Mouse (Mus musculus) cerebellum, adult 2 months (tissue): ENCODE measurements at regions not wholly inside any gene's neighbourhood (a gene's known extent, or its start where the extent isn't known, plus 50 kb on each side); places are given as distances from the start of the nearest gene placed in this dataset.

ENCODE experiments used
- DNase-seq, 2 experiments: peaks; one replicate each; pipeline ENCODE4 v3.0.0; 2021
- H3K27ac ChIP-seq: fragments of 200-500 bp; 2 replicates; pipeline ENCODE4 v1.5.1; 2012; ENCODE audit warnings: low read length, control low read depth, inconsistent platforms; ENCODE audit not compliant: insufficient read depth
- H3K27me3 ChIP-seq: fragments of 200-500 bp; 2 replicates; pipeline ENCODE4 v1.6.1; 2012; ENCODE audit warnings: inconsistent platforms, mild to moderate bottlenecking, low read length, moderate library complexity; ENCODE audit not compliant: control insufficient read depth, insufficient read depth
- H3K4me1 ChIP-seq: fragments of 200-500 bp; 2 replicates; pipeline ENCODE4 v1.6.1; 2011; ENCODE audit warnings: low read length; ENCODE audit not compliant: control insufficient read depth, insufficient read depth
- H3K4me3 ChIP-seq: fragments of 200-500 bp; replicated peaks from 2 replicates; pipeline ENCODE3; 2011; ENCODE audit warnings: mild to moderate bottlenecking, low read depth, low read length, control low read depth; ENCODE audit not compliant: insufficient read depth
- CTCF ChIP-seq: fragments of 200-500 bp; IDR thresholded peaks from 2 replicates; pipeline ENCODE4 v1.5.1; 2011; ENCODE audit warnings: low read depth, mild to moderate bottlenecking, control low read depth, low read length, moderate library complexity, borderline replicate concordance; ENCODE audit not compliant: insufficient read depth
- POLR2A ChIP-seq: fragments of 200-500 bp; IDR thresholded peaks from 2 replicates; pipeline ENCODE4 v1.6.1; 2011; ENCODE audit warnings: low read length, control low read depth, borderline replicate concordance; ENCODE audit not compliant: insufficient read depth
- WGBS: fragments of 180-500 bp; shearing (Covaris S2); methylation state at CpG from one replicate; pipeline ENCODE4 v1.1.7; 2018; 5-methylcytosine and 5-hydroxymethylcytosine counted together

- WGBS: 56% methylated on average over 8 of the region's 8 CpGs
- TF ChIP-seq POLR2A (no peak), CTCF (no peak)
- H3K27ac ChIP-seq: no peak overlapping the region
- H3K27me3 ChIP-seq: no peaks in the 10 kb centered on the region; the same call in 1 of the 2 replicates
- no peak for DNase-seq
- no peak overlapping the region for H3K4me3 ChIP-seq
- H3K4me1 ChIP-seq: peaks cover 3% of the 10 kb centered on the region; the same call in 1 of the 2 replicates
These were observed 69.4 kb downstream of the Enc1 start for GRCm38 (mm10) chr13:97310186-97310854.

GRCm38 (mm10) chr13:97309411-97309810 is 68.5 kb downstream of the Enc1 start:
- Histone ChIP-seq H3K27ac (no peak overlapping the region), H3K27me3 (no peaks in the 10 kb centered on the region; the same call in 1 of the 2 replicates), H3K4me3 (no peak overlapping the region), H3K4me1 (peaks cover 3% of the 10 kb centered on the region; the same call in 1 of the 2 replicates)
- DNase-seq: no peak
- WGBS: 94% methylated on average over 3 of the region's 3 CpGs
- no peak for TF ChIP-seq CTCF
- no peak for TF ChIP-seq POLR2A

- DNase-seq: no peak
- TF ChIP-seq CTCF: no peak
- TF ChIP-seq POLR2A: no peak
- Histone ChIP-seq H3K27me3 (no peaks in the 10 kb centered on the region; the same call in 1 of the 2 replicates), H3K4me1 (peaks cover 3% of the 10 kb centered on the region; the same call in 1 of the 2 replicates), H3K4me3 (no peak overlapping the region), H3K27ac (no peak overlapping the region)
- 99% methylated on average over 2 of the region's 2 CpGs for WGBS
These were observed 67.5 kb downstream of the Enc1 start for GRCm38 (mm10) chr13:97308431-97308830.
